12 mouse cellular contexts compared by ENCODE assay signal in genomic region chr2:169679951-169680350, GRCm38 (mm10). TPM values are rescaled to one million over a fixed set of nuclear protein-coding genes. Genes with fewer than 3 reads are reported as not detected.
A peak's percentile ranks its signal among the peaks of the same experiment; 100 is the strongest.
DNase-seq lines count a peak whose midpoint lies in the region; ATAC-seq and TF ChIP-seq lines count a peak whose summit lies in the region.
"Had no signal": no experiment of that assay in that cellular context is flagged by ENCODE, and none has a peak within 500 bp of the region (broad histone marks: within the 10 kb centered on the region; RNA-seq: fewer than 3 reads in every experiment).

No protein-coding gene starts in this region.

- no peak overlapping the region for H3K4me3 ChIP-seq in heart, embryonic 11.5 days (ENCODE audit: low read depth, low read length)
- H3K4me3 ChIP-seq in midbrain, embryonic 12.5 days, result no peak overlapping the region
- no peak overlapping the region for H3K4me3 ChIP-seq in layer of hippocampus, adult 2 months
- H3K4me3 ChIP-seq: heart, adult 2 months had no signal

- H3K4me2 ChIP-seq in heart, embryonic 11.5 days, result no peak overlapping the region
- no peak overlapping the region for H3K4me2 ChIP-seq in midbrain, embryonic 12.5 days (replicated peaks)

- H3K4me1 ChIP-seq in heart, embryonic 11.5 days (ENCODE audit: control insufficient read depth, insufficient read depth, low read length), result no peaks in the 10 kb centered on the region
- peaks cover 19% of the 10 kb centered on the region for H3K4me1 ChIP-seq in midbrain, embryonic 12.5 days

- ATAC-seq in heart, embryonic 11.5 days (replicated peaks; ENCODE audit: insufficient number of reproducible peaks, low FRiP score, low TSS enrichment), result no peak
- ATAC-seq in midbrain, embryonic 12.5 days (ENCODE audit: low FRiP score, low read depth), result no peak

- H3K27ac ChIP-seq in heart, embryonic 11.5 days (ENCODE audit: low read depth, low read length), result 0 out of 2 replicates have a peak overlapping the region, but pooled peaks have one; percentile 32
- 0 out of 2 replicates have a peak overlapping the region, but pooled peaks have one; percentile 17 for H3K27ac ChIP-seq in midbrain, embryonic 12.5 days (replicated peaks)
- no peak overlapping the region for H3K27ac ChIP-seq in layer of hippocampus, adult 2 months
- H3K27ac ChIP-seq: heart, adult 2 months; liver, embryonic 14.5 days; stomach, postnatal 0 days had no signal

- no peaks in the 10 kb centered on the region for H3K27me3 ChIP-seq in heart, embryonic 11.5 days (ENCODE audit: control insufficient read depth, insufficient read depth, low read length)
- no peaks in the 10 kb centered on the region for H3K27me3 ChIP-seq in midbrain, embryonic 12.5 days

- no peak for TF ChIP-seq CTCF in layer of hippocampus, adult 2 months (conservative IDR thresholded peaks at IDR 0.05)

- DNase-seq in heart, postnatal 36 days, result no peak
- DNase-seq in right cerebral cortex, adult 18-20 months, result peak; percentile 18
- no peak for DNase-seq in right cerebral cortex, postnatal 36 days (ENCODE audit: low spot score in 2 of 2)
- peak; percentile 26 to 49 for DNase-seq in thymus, postnatal 36 days
- no peak for DNase-seq in layer of hippocampus, adult 2 months (ENCODE audit: low spot score in 2 of 2)
- no peak for DNase-seq in spleen, adult 12 weeks (ENCODE audit: low spot score)
- DNase-seq: heart, adult 2 months had no signal

- no peak overlapping the region for H3K9ac ChIP-seq in heart, embryonic 11.5 days (ENCODE audit: low read depth, low read length)
- no peak overlapping the region for H3K9ac ChIP-seq in midbrain, embryonic 12.5 days (replicated peaks)
- H3K9ac ChIP-seq: liver, embryonic 14.5 days had no signal

- no peaks in the 10 kb centered on the region for H3K36me3 ChIP-seq in heart, embryonic 11.5 days (ENCODE audit: control insufficient read depth, insufficient read depth, low read length)
- H3K36me3 ChIP-seq in midbrain, embryonic 12.5 days, result no peaks in the 10 kb centered on the region

- intact Hi-C loops in heart, postnatal 36 days (cut with DNase I), result no loop called here

- WGBS in heart, embryonic 11.5 days (ENCODE audit: insufficient replicate concordance), result 45% methylated on average over 5 of the region's 5 CpGs
- 39% methylated on average over 5 of the region's 5 CpGs for WGBS in midbrain, embryonic 12.5 days

- H3K9me3 ChIP-seq in heart, embryonic 11.5 days (replicated peaks; ENCODE audit: control insufficient read depth, low read length), result no peaks in the 10 kb centered on the region
- no peaks in the 10 kb centered on the region for H3K9me3 ChIP-seq in midbrain, embryonic 12.5 days

RNA-seq across cellular contexts. Expression of gene Tshz2, which starts 47.1 kb away (rescaled TPM):
- 3.3 and 5.3 TPM in 2 replicates for polyA plus RNA-seq in heart, embryonic 11.5 days (2014; fragmentation: Nextera tagmentation; extraction: Ambion mirVana)
- 10 to 100 TPM; 13.6 to 14.9 TPM for total RNA-seq in heart, postnatal 36 days (2021)
- polyA plus RNA-seq in midbrain, embryonic 12.5 days (2016; fragmentation: Nextera tagmentation; extraction: Ambion mirVana), result 5.4 and 6.0 TPM in 2 replicates
- 10 to 100 TPM; 25.1 to 33.5 TPM for total RNA-seq in layer of hippocampus, adult 2 months (2021)
- polyA plus RNA-seq: C2C12 had no signal

Comparison
In these comparisons a context has a peak if more than half of its experiments do, and no peak if none do; other contexts are left out.
1. DNase-seq: peak in right cerebral cortex, adult 18-20 months (single experiment) and thymus, postnatal 36 days (2 of 2); none in heart, postnatal 36 days (0 of 2), right cerebral cortex, postnatal 36 days (0 of 2), layer of hippocampus, adult 2 months (0 of 2) and spleen, adult 12 weeks (single experiment).